Mouse (Mus musculus): ENCODE results near the gene Gna11. TPM values are rescaled to one million over a fixed set of nuclear protein-coding genes. Genes with fewer than 3 reads are reported as not detected.

Gene Gna11
- polyA plus RNA-seq, 1 experiment: 7.3 TPM

DNA sequence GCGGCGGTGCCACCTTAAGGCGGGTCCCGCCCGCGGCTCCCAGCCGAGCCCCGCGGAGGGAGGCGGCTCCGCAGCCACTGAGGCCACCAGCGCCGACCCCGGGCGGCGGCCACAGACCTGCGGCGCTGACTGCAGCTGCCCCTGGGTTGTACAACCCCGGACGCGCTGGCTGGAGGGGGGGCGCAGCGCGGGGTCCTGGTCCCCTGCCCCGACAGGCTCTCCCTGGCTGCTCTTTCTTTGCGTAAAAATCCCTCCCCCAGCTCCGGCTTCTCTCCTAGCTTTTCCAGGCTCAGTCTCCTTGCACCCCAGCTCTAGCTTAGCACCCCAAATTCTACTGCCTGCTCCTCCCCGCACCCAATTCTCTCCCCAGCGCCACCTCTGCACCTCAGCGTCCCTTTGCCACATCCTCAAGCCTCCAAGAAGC, 30.2 kb upstream of the Gna11 start:
- TF ChIP-seq GATA1 (IDR thresholded peaks at IDR 0.05; ENCODE audit: borderline replicate concordance, low read length): no peak
- TF ChIP-seq FLI1 (IDR thresholded peaks at IDR 0.05; ENCODE audit: low read length): no peak
- H3K4me1 ChIP-seq: peaks cover 83% of the 10 kb centered on the region
- peaks cover 13% of the 10 kb centered on the region; the same call in 1 of the 2 replicates for H3K9me3 ChIP-seq
- peak overlapping the region; percentile 90 for H3K4me3 ChIP-seq (replicated peaks)
- H3K36me3 ChIP-seq (replicated peaks; ENCODE audit: low read length): peaks cover 9% of the 10 kb centered on the region
- peaks cover 67% of the 10 kb centered on the region for H3K27me3 ChIP-seq (replicated peaks)

DNA sequence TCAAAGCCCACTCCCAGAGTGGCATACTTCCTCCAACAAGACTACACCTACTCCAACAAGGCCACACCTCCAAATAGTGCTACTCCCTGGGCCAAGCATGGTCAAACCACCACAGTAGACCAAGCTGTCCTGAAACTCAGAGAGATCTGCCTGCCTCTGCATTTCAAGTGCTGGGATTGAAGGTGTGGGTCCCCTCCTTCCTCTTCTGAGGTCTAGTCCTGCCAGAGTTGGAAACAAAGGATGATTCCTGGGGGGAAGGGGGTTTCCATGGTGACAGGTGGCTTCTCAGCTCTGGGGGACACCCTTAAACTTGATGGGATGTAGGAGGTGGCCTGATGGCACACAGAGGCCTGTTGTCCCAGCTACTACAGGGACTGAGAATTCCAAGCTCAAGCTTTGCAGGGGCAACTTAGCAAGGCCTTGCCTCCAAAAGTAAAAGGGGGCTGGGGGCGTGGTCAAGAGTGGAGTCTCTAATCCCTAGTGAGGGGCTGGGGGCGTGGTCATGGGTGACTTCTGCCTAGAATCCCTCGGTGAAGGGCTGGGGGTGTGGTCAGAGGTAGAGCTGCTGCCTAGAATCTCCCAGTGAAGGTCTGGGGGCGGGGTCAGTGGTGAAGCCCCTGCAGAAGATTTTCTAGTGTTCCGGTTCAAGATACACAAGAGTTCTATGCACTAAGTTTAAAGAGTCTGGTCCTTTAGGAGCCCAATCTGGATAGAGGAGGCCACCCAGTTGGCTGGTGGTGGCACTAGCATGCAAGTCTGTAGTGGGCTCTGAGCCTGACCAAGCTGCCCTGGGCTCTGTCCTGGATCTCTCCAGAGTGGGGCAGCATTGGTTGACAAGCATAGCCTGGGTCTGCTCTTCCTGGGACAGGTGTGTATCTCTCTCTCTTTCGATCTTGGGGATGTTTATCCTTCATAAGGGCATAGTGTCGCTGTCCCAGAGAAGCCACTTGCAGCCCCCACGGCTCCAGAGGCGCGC, 29.4 kb upstream of the Gna11 start, which contains the start of gene Tle2:
Gene Tle2, plus strand, starts transcription at position 481 of the 976 bp plus-strand sequence.
- H3K4me3 ChIP-seq (replicated peaks): peak within 1 kb of the TSS; percentile 90
- H3K36me3 ChIP-seq (replicated peaks; ENCODE audit: low read length): peaks cover 9% of the 10 kb centered on the region
- H3K4me1 ChIP-seq: peaks cover 83% of the 10 kb centered on the region
- no peak for TF ChIP-seq FLI1 (IDR thresholded peaks at IDR 0.05; ENCODE audit: low read length)
- H3K9me3 ChIP-seq: peaks cover 13% of the 10 kb centered on the region; the same call in 1 of the 2 replicates
- peaks cover 61% of the 10 kb centered on the region for H3K27me3 ChIP-seq (replicated peaks)

DNA sequence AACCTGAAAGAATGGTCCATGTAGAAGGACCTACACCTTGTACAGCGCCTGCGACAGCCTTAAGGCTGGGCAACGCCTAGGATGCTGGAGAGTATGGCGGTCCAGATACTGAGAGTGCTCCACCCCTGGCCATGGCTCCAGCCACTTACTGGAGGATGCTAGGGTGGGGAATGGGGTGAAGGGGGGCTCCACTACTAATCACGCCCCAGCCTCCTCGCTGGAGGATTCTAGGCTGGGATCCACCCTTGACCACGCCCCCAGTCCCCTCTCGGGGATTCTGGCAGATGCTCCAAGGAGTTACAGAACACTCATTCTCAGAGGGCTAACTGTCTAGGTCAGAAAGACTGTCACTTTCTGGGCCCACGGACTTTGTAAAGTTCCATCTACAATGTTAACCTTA, 28.0 kb upstream of the Gna11 start:
- H3K36me3 ChIP-seq (replicated peaks; ENCODE audit: low read length): peaks cover 7% of the 10 kb centered on the region
- no peak for TF ChIP-seq GATA1 (IDR thresholded peaks at IDR 0.05; ENCODE audit: borderline replicate concordance, low read length)
- no peak for TF ChIP-seq FLI1 (IDR thresholded peaks at IDR 0.05; ENCODE audit: low read length)
- peaks cover 82% of the 10 kb centered on the region for H3K4me1 ChIP-seq
- peaks cover 13% of the 10 kb centered on the region; the same call in 1 of the 2 replicates for H3K9me3 ChIP-seq
- H3K27me3 ChIP-seq (replicated peaks): peaks cover 53% of the 10 kb centered on the region
- no peak overlapping the region for H3K4me3 ChIP-seq (replicated peaks)

DNA sequence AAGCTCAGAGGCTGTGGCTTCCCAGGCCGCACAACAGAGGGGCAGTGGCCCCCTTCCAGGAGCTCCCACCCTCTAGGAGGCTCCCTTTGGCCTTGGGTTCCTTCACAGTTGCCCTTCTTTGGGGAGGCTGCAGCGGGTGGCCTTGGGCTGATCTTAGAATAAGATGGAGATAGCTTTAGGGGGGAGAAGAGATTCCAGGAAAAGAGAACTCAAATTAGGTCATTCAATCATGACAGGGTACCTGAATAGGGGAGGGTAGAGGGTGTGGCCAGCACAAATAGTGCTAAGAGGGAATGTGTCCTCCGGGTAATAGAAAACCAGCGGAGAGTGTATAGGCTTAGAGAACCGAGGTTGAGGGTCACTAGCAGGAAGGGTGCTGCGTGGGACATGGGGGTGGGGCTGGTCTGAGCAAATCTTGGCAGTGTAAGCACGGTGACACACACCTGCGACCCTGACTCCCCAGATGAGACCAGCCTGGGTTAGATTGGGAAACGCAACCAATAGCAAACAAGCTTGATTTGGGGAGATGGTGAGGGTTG, 27.2 kb upstream of the Gna11 start:
- peak overlapping the region; percentile 92 for H3K4me3 ChIP-seq (replicated peaks)
- peaks cover 8% of the 10 kb centered on the region for H3K36me3 ChIP-seq (replicated peaks; ENCODE audit: low read length)
- 0 out of 2 replicates have a peak, but pooled peaks cover 6% of the 10 kb centered on the region for H3K9me3 ChIP-seq
- TF ChIP-seq GATA1 (IDR thresholded peaks at IDR 0.05; ENCODE audit: borderline replicate concordance, low read length): no peak
- TF ChIP-seq FLI1 (IDR thresholded peaks at IDR 0.05; ENCODE audit: low read length): no peak
- peaks cover 48% of the 10 kb centered on the region for H3K27me3 ChIP-seq (replicated peaks)
- H3K4me1 ChIP-seq: peaks cover 84% of the 10 kb centered on the region

DNA sequence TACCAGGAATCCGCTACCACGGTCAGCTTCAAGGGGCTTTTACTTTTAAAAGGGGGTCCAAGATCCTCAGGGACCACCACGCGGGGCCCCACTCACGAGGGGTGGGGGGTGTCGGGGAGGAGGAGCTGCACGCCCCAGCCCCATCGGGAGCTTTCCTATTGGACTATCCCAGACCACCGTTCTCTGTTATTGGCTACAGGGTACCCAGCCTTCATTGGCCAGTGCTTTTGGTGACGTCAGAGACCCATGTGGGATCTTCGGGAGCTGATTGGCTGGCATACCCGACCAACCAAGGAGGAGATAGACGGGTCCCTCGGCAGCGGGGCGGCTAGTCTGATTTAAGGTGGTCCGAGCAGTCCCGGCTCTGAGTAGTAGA, 26.5 kb upstream of the Gna11 start:
- H3K4me1 ChIP-seq: peaks cover 84% of the 10 kb centered on the region
- peaks cover 13% of the 10 kb centered on the region for H3K36me3 ChIP-seq (replicated peaks; ENCODE audit: low read length)
- H3K27me3 ChIP-seq (replicated peaks): peaks cover 41% of the 10 kb centered on the region
- H3K4me3 ChIP-seq (replicated peaks): peak overlapping the region; percentile 92
- H3K9me3 ChIP-seq: 0 out of 2 replicates have a peak, but pooled peaks cover 4% of the 10 kb centered on the region
- TF ChIP-seq GATA1 (IDR thresholded peaks at IDR 0.05; ENCODE audit: borderline replicate concordance, low read length) (no peak), FLI1 (IDR thresholded peaks at IDR 0.05; ENCODE audit: low read length) (no peak)

DNA sequence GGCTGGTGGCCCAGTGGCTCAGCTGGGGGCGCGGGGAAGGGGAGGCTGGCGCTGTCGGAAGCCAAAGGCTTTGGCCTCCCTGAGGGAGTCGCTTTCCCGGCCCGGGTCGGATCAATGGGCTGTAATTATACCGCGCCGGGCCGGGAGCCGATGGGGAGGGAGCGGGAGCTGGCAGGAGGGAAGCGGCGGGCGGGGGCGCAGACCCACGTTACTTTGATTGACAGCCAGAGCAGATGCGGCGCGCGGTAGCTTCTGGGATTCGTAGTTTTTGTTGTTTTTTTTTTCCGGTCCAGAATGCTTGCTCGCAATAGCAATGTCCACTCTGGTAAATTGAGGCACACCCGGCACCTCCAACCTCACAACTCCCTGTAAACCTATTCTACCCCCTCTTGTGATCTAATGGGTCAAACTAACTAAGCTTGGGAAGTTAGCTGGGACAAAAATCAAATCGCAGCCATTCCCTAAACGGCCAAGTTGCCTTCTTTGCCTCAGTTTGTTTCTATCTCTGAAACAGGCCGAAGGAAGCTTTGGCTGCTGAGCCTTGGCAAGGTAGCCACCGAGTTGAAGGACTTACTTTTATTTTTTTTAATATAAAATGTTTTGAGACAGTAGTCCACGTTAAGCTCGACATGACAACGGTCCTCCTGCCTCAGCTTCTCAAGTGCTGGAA, 26.0 kb upstream of the Gna11 start:
- 0 out of 2 replicates have a peak, but pooled peaks cover 4% of the 10 kb centered on the region for H3K9me3 ChIP-seq
- peaks cover 19% of the 10 kb centered on the region for H3K36me3 ChIP-seq (replicated peaks; ENCODE audit: low read length)
- H3K27me3 ChIP-seq (replicated peaks): peaks cover 36% of the 10 kb centered on the region
- TF ChIP-seq FLI1 (IDR thresholded peaks at IDR 0.05; ENCODE audit: low read length) (no peak), GATA1 (IDR thresholded peaks at IDR 0.05; ENCODE audit: borderline replicate concordance, low read length) (no peak)
- H3K4me3 ChIP-seq (replicated peaks): peak overlapping the region; percentile 92
- peaks cover 78% of the 10 kb centered on the region for H3K4me1 ChIP-seq

DNA sequence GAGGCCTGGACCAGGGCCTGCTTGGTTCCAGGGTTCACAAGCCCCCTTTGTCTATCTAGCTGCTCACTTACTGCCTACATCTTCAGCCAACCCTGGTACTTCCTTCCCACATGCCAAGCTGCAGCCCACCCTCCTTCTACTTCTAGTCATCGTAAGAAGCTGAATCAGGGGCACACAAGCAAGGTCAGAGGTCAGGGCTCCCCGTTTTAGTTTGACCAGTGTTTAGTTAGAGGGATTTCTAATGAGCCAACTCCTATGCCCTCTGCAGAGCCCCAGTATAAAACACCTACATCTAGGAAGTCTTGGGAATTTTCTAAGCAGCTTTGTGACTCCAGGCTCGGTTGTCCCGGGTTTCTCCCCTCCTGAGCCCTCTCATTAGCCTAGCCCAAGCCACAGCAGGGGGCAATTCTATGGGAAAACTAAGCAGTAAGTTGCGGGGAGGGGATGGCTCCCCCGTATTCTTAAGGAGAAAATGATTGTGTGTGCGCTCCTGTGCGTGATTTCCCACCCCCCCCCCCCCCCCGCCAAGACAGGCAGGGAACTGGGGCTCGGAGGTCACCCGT, 25.3 kb upstream of the Gna11 start:
- H3K9me3 ChIP-seq: 0 out of 2 replicates have a peak, but pooled peaks cover 4% of the 10 kb centered on the region
- H3K27me3 ChIP-seq (replicated peaks): peaks cover 29% of the 10 kb centered on the region
- H3K36me3 ChIP-seq (replicated peaks; ENCODE audit: low read length): peaks cover 25% of the 10 kb centered on the region
- peak overlapping the region; percentile 92 for H3K4me3 ChIP-seq (replicated peaks)
- H3K4me1 ChIP-seq: peaks cover 77% of the 10 kb centered on the region
- TF ChIP-seq FLI1 (IDR thresholded peaks at IDR 0.05; ENCODE audit: low read length) (no peak), GATA1 (IDR thresholded peaks at IDR 0.05; ENCODE audit: borderline replicate concordance, low read length) (no peak)

DNA sequence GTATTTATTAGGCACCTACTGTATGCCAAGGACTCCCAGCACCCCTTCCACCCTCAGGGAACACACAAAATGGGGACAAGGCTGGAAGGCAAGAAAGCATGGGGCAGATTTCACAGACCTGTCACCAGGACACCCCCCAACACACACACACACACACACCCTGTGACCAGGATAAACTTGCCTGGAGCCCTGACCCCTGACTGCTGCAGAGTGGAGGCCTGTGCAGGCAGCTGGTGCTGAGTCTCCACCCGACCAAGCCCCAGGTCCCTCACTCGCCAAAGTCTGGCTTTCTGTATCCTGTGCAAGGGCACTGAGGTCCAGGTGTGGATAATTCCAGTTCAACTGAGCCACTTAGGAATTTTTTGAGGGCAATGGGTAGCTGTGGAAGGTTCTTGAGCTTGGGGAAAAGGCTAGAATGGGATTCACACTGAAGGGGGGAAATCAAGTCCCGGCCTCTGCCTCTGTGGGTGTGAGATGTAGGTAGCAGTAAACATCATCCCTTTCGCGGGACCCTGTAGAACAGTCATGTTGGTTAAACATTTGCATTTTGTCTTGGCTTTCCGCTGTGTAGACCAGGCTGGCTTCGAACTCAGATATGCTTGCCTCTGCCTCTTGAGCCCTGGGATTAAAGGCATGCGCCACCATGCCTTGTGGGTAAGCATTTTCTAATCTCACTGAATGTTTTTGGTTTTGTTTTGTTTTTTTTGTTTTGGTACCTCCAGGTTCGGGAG, 24.7 kb upstream of the Gna11 start:
- H3K27me3 ChIP-seq (replicated peaks): peaks cover 24% of the 10 kb centered on the region
- H3K9me3 ChIP-seq: 0 out of 2 replicates have a peak, but pooled peaks cover 4% of the 10 kb centered on the region
- peaks cover 76% of the 10 kb centered on the region for H3K4me1 ChIP-seq
- H3K36me3 ChIP-seq (replicated peaks; ENCODE audit: low read length): peaks cover 32% of the 10 kb centered on the region
- peak overlapping the region; percentile 2 for H3K4me3 ChIP-seq (replicated peaks)
- TF ChIP-seq GATA1 (IDR thresholded peaks at IDR 0.05; ENCODE audit: borderline replicate concordance, low read length) (no peak), FLI1 (IDR thresholded peaks at IDR 0.05; ENCODE audit: low read length) (no peak)

Measured in megakaryocyte, embryonic 14.5 days (primary cell).